Mouse (Mus musculus) megakaryocyte, embryonic 14.5 days (primary cell): ENCODE data around the gene Wdr35.

Source experiments
- FLI1 ChIP-seq: IDR thresholded peaks from 2 replicates; pipeline ENCODE4 v1.6.1; 2012; ENCODE audit warnings: low read length, inconsistent platforms, mixed read lengths
- GATA1 ChIP-seq: IDR thresholded peaks from 3 replicates; pipeline ENCODE4 v1.6.1; 2012; ENCODE audit warnings: mixed read lengths, low read length, inconsistent platforms, borderline replicate concordance

- no peak for TF ChIP-seq GATA1
- TF ChIP-seq FLI1: no peak
Measured at GRCm38 (mm10) chr12:9040177-9040576, 66.5 kb downstream of the Wdr35 start.
